Mouse (Mus musculus): ENCODE data around the gene Rgs4. TPM values are rescaled to one million over a fixed set of nuclear protein-coding genes. Genes with fewer than 3 reads are reported as not detected.

Rgs4 gene
- polyA plus RNA-seq, 1 experiment from 2014 or later: 12.5 TPM

Other genes starting within 250 kb of the Rgs4 start
- 92.2 and 100 TPM in 2 replicates for gene Nuf2, start 216.2 kb downstream of the Rgs4 start, polyA plus RNA-seq (2014; fragmentation: Nextera tagmentation; extraction: Ambion mirVana)
- gene Rgs5, start 92.1 kb downstream of the Rgs4 start, polyA plus RNA-seq (2014; fragmentation: Nextera tagmentation; extraction: Ambion mirVana): 2.5 and 2.7 TPM in 2 replicates
- gene Ccdc190, start 181.0 kb upstream of the Rgs4 start, polyA plus RNA-seq (2014; fragmentation: Nextera tagmentation; extraction: Ambion mirVana): 0.20 and 0.21 TPM in 2 replicates
- gene Hsd17b7, start 221.6 kb upstream of the Rgs4 start, polyA plus RNA-seq (2014; fragmentation: Nextera tagmentation; extraction: Ambion mirVana): 15.7 and 16.1 TPM in 2 replicates